Mouse (Mus musculus): Measurements from ENCODE around the gene Tbc1d8b. TPM values are rescaled to one million over a fixed set of nuclear protein-coding genes. Genes with fewer than 3 reads are reported as not detected.

Tbc1d8b gene
- polyA plus RNA-seq (2014; fragmentation: Illumina TruSeq; extraction: RNeasy Lipid Tissue Mini Kit (QIAGEN cat#74804); ENCODE audit: low replicate concordance) = 92.3 TPM

DNA sequence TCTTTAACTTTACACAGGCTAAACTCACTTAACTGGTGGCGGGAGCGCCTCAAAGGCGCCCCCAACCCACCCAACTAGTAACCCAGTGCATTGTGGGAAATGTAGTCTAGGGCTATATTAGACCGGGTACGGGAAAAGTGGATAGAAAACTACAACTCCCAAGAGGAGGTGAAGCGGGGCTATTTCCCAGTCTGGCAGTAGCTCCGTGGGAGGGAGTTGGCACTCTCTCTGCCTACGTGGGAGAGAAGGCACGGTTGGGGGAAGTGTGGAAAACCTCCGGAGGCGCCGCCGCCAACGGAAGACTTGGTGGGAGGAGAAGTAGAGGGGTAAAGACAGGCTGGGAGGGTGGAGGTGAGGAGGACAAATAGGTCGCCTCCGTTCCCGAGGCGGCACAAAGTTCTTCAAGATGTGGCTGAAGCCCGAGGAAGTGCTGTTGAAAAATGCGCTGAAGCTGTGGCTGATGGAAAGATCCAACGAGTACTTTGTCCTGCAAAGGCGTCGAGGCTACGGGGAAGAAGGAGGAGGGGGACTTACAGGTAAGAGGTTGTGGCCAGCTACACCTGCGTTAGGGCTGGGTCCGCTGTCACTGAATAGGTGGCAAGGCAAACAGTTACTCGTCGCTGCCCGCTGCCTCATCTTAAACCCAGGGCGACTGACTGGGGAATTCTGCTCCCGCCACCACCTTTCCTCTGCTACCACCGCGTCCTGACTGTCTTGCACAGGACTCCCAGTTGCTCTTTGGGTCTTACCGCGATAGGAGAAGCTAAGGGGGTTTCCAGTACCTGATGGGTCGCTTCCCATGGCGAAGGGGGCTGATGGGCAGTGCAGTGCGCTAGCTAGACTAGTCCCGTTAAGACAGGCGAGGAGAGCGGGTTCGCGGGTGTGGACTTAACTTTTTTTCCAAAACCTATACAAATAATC is at the start of gene Tbc1d8b:
Gene Tbc1d8b (plus strand): TSS at position 222 of the 921 bp plus-strand sequence.

DNA sequence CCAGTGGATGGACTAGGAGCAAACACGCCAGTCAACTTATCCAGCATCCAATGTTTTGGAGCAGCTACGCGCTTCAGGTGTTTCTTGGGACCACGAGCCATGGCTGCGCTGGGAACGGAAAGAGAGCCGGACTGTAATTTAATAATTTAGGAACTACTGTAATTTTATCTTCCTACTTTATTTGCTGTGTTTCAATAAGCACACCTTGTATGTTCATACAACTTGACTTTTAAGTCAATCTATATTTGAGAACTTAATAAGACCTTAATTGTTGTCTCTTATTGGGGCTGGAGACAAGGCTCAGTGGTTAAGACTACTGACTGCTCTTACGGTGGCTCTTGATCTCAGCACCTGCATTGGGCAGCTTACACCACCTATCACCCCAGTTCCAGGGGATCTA is 29.6 kb downstream of the Tbc1d8b start, which contains the start of gene Gm15013:
Gene Gm15013 (minus strand): TSS at position 101 of the 400 bp plus-strand sequence.

DNA sequence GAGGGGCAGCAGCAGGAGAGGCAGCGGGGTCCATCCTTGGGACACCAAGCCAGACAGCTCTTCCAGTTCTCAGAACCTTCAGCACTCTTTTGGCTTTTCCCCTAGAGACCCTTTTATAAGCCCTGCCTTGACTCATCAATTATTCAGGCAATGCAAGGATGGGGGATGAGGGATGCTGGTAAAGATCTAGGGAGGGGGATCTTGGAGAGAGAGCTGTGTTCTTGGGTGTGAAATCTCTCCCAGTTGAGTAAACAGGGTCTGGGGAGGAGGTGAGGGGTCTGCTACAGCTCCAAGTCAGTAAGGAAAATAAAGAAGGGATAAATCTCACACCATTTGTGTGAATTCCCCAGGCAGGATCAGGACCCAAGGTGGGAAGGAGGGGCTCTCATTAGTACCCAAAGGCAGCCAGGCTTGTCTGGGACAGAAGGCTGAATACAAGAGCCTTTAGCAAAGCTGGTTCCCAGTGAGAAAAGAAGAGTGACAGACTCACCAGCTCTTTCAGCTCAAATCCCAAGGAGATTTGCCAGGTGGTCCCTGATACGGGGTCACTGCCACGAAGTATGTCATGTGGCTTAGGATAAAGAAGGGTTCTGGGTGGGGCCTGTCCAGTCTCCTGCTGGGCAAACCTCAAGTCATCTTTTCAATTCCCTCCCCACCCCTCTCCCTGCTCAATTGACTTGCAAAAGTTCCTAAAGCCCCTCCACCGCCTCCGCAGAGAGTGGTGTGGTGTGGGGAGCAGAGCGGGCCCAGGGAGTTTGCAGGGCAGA is 97.7 kb downstream of the Tbc1d8b start, which contains the start of gene Ripply1:
Gene Ripply1 (minus strand): TSS at position 76 of the 767 bp plus-strand sequence.

DNA sequence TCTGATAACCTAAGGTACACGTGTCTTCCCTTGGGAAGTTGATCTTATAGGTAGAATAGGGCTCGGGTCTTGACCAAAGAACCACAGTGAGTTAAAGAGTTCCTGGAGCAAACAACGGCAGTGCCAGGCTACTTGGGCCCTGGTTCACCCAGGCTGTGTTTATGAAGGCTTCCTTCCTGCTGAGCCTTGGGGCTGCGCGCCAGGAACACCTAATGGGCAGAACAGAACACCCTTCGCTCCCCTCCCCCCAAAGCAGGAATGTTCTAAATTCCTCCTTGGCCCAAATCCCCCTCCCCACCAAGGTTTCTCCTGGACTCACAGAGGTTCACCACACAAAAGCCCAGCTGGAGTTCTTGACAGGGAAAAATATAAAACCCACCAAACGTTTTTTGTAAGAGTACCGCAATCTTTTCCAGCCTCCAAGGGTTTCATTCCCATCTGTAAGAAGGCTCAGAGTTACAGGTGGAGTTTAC is 115.6 kb downstream of the Tbc1d8b start, which contains the start of gene Cldn2:
Gene Cldn2 (plus strand): TSS at position 423 of the 473 bp plus-strand sequence.

Other genes with a start within 250 kb of the Tbc1d8b start
- gene D330045A20Rik, start 204.6 kb upstream of the Tbc1d8b start, polyA plus RNA-seq (2014; fragmentation: Illumina TruSeq; extraction: RNeasy Lipid Tissue Mini Kit (QIAGEN cat#74804); ENCODE audit: low replicate concordance) = 5.0 TPM
- 1,217 TPM for gene Rnf128, start 121.7 kb upstream of the Tbc1d8b start, polyA plus RNA-seq (2014; fragmentation: Illumina TruSeq; extraction: RNeasy Lipid Tissue Mini Kit (QIAGEN cat#74804); ENCODE audit: low replicate concordance)
- gene Gm15013, start 29.5 kb downstream of the Tbc1d8b start, polyA plus RNA-seq (2014; fragmentation: Illumina TruSeq; extraction: RNeasy Lipid Tissue Mini Kit (QIAGEN cat#74804); ENCODE audit: low replicate concordance) = not detected
- not detected for gene Ripply1, start 97.4 kb downstream of the Tbc1d8b start, polyA plus RNA-seq (2014; fragmentation: Illumina TruSeq; extraction: RNeasy Lipid Tissue Mini Kit (QIAGEN cat#74804); ENCODE audit: low replicate concordance)
- gene Cldn2, start 115.8 kb downstream of the Tbc1d8b start, polyA plus RNA-seq (2014; fragmentation: Illumina TruSeq; extraction: RNeasy Lipid Tissue Mini Kit (QIAGEN cat#74804); ENCODE audit: low replicate concordance) = 40.6 TPM
- gene Morc4, start 186.7 kb downstream of the Tbc1d8b start, polyA plus RNA-seq (2014; fragmentation: Illumina TruSeq; extraction: RNeasy Lipid Tissue Mini Kit (QIAGEN cat#74804); ENCODE audit: low replicate concordance) = 10.4 TPM

Data from small intestine, adult 10 weeks (tissue).